Mouse (Mus musculus) CH12F3 (cell line): ENCODE results near the gene Slc28a3.

Experiments used
- in situ Hi-C: fragments of 300-500 bp; cut with MboI; formaldehyde crosslinking; loops from 2 replicates; pipeline ENCODE4 v1.14.3; 2020; ENCODE audit warnings: low sequenced_read_pairs

The Slc28a3 gene

GRCm38 (mm10) chr13:58566181-58566580, 44.5 kb downstream of the Slc28a3 start:
- in situ Hi-C loops = no loop called here

- in situ Hi-C loops = no loop called here
Measured at GRCm38 (mm10) chr13:58560497-58561138, 50.1 kb downstream of the Slc28a3 start.

- in situ Hi-C loops = no loop called here
Measured at GRCm38 (mm10) chr13:58558216-58558615, 52.5 kb downstream of the Slc28a3 start.

GRCm38 (mm10) chr13:58556018-58556417, 54.7 kb downstream of the Slc28a3 start:
- in situ Hi-C loops = no loop called here

GRCm38 (mm10) chr13:58555561-58555960, 55.1 kb downstream of the Slc28a3 start:
- in situ Hi-C loops = no loop called here

GRCm38 (mm10) chr13:58551924-58552323, 58.8 kb downstream of the Slc28a3 start:
- in situ Hi-C loops = no loop called here

GRCm38 (mm10) chr13:58547570-58547969, 63.1 kb downstream of the Slc28a3 start:
- in situ Hi-C loops = loop anchor here (25.0 kb wide), 1 partner anchor 260 kb away; the partner anchor contains the start of gene Gkap1

- in situ Hi-C loops = loop anchor here (25.0 kb wide), 1 partner anchor 257 kb away; the partner anchor contains the start of gene Gkap1
Measured at GRCm38 (mm10) chr13:58543688-58544408, 66.8 kb downstream of the Slc28a3 start.

GRCm38 (mm10) chr13:58543066-58543465, 67.6 kb downstream of the Slc28a3 start:
- in situ Hi-C loops = loop anchor here (25.0 kb wide), 1 partner anchor 256 kb away; the partner anchor contains the start of gene Gkap1

GRCm38 (mm10) chr13:58542601-58543041, 68.1 kb downstream of the Slc28a3 start:
- in situ Hi-C loops = loop anchor here (25.0 kb wide), 1 partner anchor 255 kb away; the partner anchor contains the start of gene Gkap1

GRCm38 (mm10) chr13:58542167-58542566, 68.5 kb downstream of the Slc28a3 start:
- in situ Hi-C loops = loop anchor here (25.0 kb wide), 1 partner anchor 255 kb away; the partner anchor contains the start of gene Gkap1

- in situ Hi-C loops = loop anchor here (25.0 kb wide), 1 partner anchor 254 kb away; the partner anchor contains the start of gene Gkap1
Measured at GRCm38 (mm10) chr13:58541620-58542019, 69.1 kb downstream of the Slc28a3 start.

- in situ Hi-C loops = loop anchor here (25.0 kb wide), 1 partner anchor 252 kb away; the partner anchor contains the start of gene Gkap1
Measured at GRCm38 (mm10) chr13:58538966-58539365, 71.7 kb downstream of the Slc28a3 start.

- in situ Hi-C loops = loop anchor here (25.0 kb wide), 1 partner anchor 251 kb away; the partner anchor contains the start of gene Gkap1
Measured at GRCm38 (mm10) chr13:58538366-58538765, 72.3 kb downstream of the Slc28a3 start.

GRCm38 (mm10) chr13:58537916-58538233, 72.8 kb downstream of the Slc28a3 start:
- in situ Hi-C loops = loop anchor here (25.0 kb wide), 1 partner anchor 251 kb away; the partner anchor contains the start of gene Gkap1

- in situ Hi-C loops = loop anchor here (25.0 kb wide), 1 partner anchor 250 kb away; the partner anchor contains the start of gene Gkap1
Measured at GRCm38 (mm10) chr13:58537232-58537915, 73.3 kb downstream of the Slc28a3 start.

GRCm38 (mm10) chr13:58536466-58537231, 74.0 kb downstream of the Slc28a3 start:
- in situ Hi-C loops = loop anchor here (25.0 kb wide), 1 partner anchor 249 kb away; the partner anchor contains the start of gene Gkap1

- in situ Hi-C loops = loop anchor here (25.0 kb wide), 1 partner anchor 248 kb away; the partner anchor contains the start of gene Gkap1
Measured at GRCm38 (mm10) chr13:58535321-58535720, 75.4 kb downstream of the Slc28a3 start.

- in situ Hi-C loops = loop anchor here (25.0 kb wide), 1 partner anchor 248 kb away; the partner anchor contains the start of gene Gkap1
Measured at GRCm38 (mm10) chr13:58534861-58535260, 75.8 kb downstream of the Slc28a3 start.
